Mouse (Mus musculus): Measurements from ENCODE around the gene Cdc42bpa.

The Cdc42bpa gene

GRCm38 (mm10) chr1:180162986-180163385, 202.7 kb downstream of the Cdc42bpa start:
- no peak for DNase-seq (ENCODE audit: low read depth, low spot score)

- DNase-seq (ENCODE audit: low read depth, low spot score): no peak
These were observed 206.3 kb downstream of the Cdc42bpa start for GRCm38 (mm10) chr1:180166533-180166932.

GRCm38 (mm10) chr1:180168294-180168693, 208.0 kb downstream of the Cdc42bpa start:
- DNase-seq (ENCODE audit: low read depth, low spot score): no peak

- no peak for DNase-seq (ENCODE audit: low read depth, low spot score)
These were observed 208.9 kb downstream of the Cdc42bpa start for GRCm38 (mm10) chr1:180169161-180169560.

- DNase-seq (ENCODE audit: low read depth, low spot score): no peak
These were observed 209.8 kb downstream of the Cdc42bpa start for GRCm38 (mm10) chr1:180170071-180170470.

- DNase-seq (ENCODE audit: low read depth, low spot score): no peak
These were observed 211.6 kb downstream of the Cdc42bpa start for GRCm38 (mm10) chr1:180171883-180172282.

GRCm38 (mm10) chr1:180172600-180172999, 212.3 kb downstream of the Cdc42bpa start:
- DNase-seq (ENCODE audit: low read depth, low spot score): no peak

GRCm38 (mm10) chr1:180173017-180173416, 212.7 kb downstream of the Cdc42bpa start:
- DNase-seq (ENCODE audit: low read depth, low spot score): no peak

GRCm38 (mm10) chr1:180174718-180175117, 214.4 kb downstream of the Cdc42bpa start:
- DNase-seq (ENCODE audit: low read depth, low spot score): no peak

GRCm38 (mm10) chr1:180175167-180175566, 214.9 kb downstream of the Cdc42bpa start:
- DNase-seq (ENCODE audit: low read depth, low spot score): peak; percentile 56

- DNase-seq (ENCODE audit: low read depth, low spot score): no peak
These were observed 215.4 kb downstream of the Cdc42bpa start for GRCm38 (mm10) chr1:180175635-180176034.

- DNase-seq (ENCODE audit: low read depth, low spot score): no peak
These were observed 216.5 kb downstream of the Cdc42bpa start for GRCm38 (mm10) chr1:180176784-180177183.

- DNase-seq (ENCODE audit: low read depth, low spot score): no peak
These were observed 218.1 kb downstream of the Cdc42bpa start for GRCm38 (mm10) chr1:180178340-180178739.

GRCm38 (mm10) chr1:180179100-180179499, 218.8 kb downstream of the Cdc42bpa start:
- no peak for DNase-seq (ENCODE audit: low read depth, low spot score)

- no peak for DNase-seq (ENCODE audit: low read depth, low spot score)
These were observed 219.6 kb downstream of the Cdc42bpa start for GRCm38 (mm10) chr1:180179840-180180239.

GRCm38 (mm10) chr1:180181304-180181965, 221.2 kb downstream of the Cdc42bpa start:
- DNase-seq (ENCODE audit: low read depth, low spot score): no peak

GRCm38 (mm10) chr1:180181966-180182319, 221.7 kb downstream of the Cdc42bpa start:
- no peak for DNase-seq (ENCODE audit: low read depth, low spot score)

GRCm38 (mm10) chr1:180182731-180183130, 222.5 kb downstream of the Cdc42bpa start:
- DNase-seq (ENCODE audit: low read depth, low spot score): no peak

- DNase-seq (ENCODE audit: low read depth, low spot score): no peak
These were observed 223.4 kb downstream of the Cdc42bpa start for GRCm38 (mm10) chr1:180183525-180184159.

- no peak for DNase-seq (ENCODE audit: low read depth, low spot score)
These were observed 224.5 kb downstream of the Cdc42bpa start for GRCm38 (mm10) chr1:180184768-180185167.

GRCm38 (mm10) chr1:180185877-180186276, 225.6 kb downstream of the Cdc42bpa start:
- no peak for DNase-seq (ENCODE audit: low read depth, low spot score)

- DNase-seq (ENCODE audit: low read depth, low spot score): no peak
These were observed 226.1 kb downstream of the Cdc42bpa start for GRCm38 (mm10) chr1:180186371-180186770.

- DNase-seq (ENCODE audit: low read depth, low spot score): no peak
These were observed 228.7 kb downstream of the Cdc42bpa start for GRCm38 (mm10) chr1:180188951-180189350.
